Mouse (Mus musculus) bone marrow macrophage, adult 2 months (primary cell): ENCODE data around the gene Mtf2. TPM values are rescaled to one million over a fixed set of nuclear protein-coding genes. Genes with fewer than 3 reads are reported as not detected.

ENCODE experiments used
- H3K27ac ChIP-seq: 2 replicates; pipeline ENCODE4 v1.5.1; 2012; ENCODE audit warnings: low read depth, low read length; ENCODE audit not compliant: insufficient read depth
- H3K4me1 ChIP-seq: 2 replicates; pipeline ENCODE4 v1.6.1; 2012; ENCODE audit warnings: low read length; ENCODE audit not compliant: control insufficient read depth, insufficient read depth
- H3K4me3 ChIP-seq: 2 replicates; pipeline ENCODE4 v1.5.1; 2012; ENCODE audit warnings: mild to moderate bottlenecking, low read length, moderate library complexity; ENCODE audit not compliant: insufficient read depth
- CTCF ChIP-seq: IDR thresholded peaks from 2 replicates; pipeline ENCODE4 v1.5.1; 2012; ENCODE audit warnings: low read depth, mild to moderate bottlenecking, low read length, moderate library complexity
- POLR2A ChIP-seq: IDR thresholded peaks from 2 replicates; pipeline ENCODE4 v1.6.1; 2012; ENCODE audit warnings: mild to moderate bottlenecking, low read depth, low read length, borderline replicate concordance
- polyA plus RNA-seq: library from polyadenylated mRNA; stranded (reverse); fragments of >200 nt; gene quantifications from 2 replicates; pipeline ENCODE4 v1.2.4, GENCODE M21; 2012; ENCODE audit not compliant: missing spikeins, insufficient read depth, insufficient read length

Mtf2 gene
- polyA plus RNA-seq, 1 experiment = 29.4 TPM

DNA sequence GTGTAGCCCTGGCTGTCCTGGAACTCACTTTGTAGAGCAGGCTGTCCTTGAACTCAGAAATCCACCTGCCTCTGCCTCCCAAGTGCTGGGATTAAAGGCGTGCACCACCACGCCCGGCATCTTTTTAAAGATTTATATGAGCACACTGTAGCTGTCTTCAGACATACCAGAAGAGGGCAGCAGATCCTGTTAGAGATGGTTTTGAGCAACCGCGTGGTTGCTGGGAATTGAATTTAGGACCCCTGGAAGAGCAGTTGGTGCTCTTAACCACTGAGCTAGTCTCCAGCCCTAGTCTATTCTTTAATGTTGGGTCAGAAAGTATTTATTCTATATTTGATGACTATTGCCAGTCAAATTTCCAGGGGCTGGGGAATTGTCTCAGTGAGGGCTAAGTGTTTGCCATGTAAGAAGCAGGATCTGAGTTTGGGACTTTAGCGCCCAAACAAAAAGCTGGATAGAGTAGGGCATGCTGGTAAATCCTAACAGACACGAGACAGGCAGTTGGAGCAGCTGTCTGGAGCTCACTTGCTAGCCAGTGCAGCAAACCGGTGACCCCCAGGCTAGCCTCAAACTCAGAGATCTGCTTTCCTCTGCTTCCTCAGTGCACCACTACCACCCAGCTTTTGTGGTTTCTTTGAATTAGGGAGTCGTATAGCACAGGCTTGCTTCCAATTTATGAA lies 54.9 kb downstream of the Mtf2 start:
- TF ChIP-seq CTCF = no peak
- TF ChIP-seq POLR2A = no peak
- Histone ChIP-seq H3K27ac (no peak overlapping the region), H3K4me3 (no peak overlapping the region), H3K4me1 (no peaks in the 10 kb centered on the region)

DNA sequence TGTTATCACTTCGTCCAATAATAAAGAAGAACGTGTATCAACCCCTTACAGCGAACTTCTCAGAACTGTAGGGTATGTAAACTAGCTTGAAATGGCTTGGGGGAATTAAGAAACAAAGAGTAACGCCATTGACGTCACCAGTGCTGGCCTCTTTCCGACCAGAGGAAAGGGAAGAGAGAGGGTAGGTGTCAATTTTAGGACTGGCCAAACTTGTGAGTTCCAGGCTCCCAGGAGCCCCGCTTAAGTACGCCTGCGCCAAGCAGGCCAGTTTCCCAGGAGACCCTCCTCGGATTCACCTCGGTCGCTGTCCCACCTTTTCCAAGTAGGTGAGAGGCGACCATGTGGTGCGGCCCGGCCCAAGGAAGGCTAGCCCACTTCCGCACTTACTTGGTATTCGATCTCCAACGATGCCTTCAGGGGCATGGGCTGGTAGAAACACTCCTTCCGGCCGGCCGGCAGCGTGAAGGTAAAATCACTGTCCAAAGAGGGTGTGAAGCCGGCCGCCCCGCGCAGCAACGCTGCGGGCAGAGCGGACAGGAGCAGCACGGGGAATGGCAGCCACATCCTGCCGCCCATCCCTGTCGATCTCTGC lies 66.5 kb downstream of the Mtf2 start:
- peak overlapping the region; percentile 70 for H3K4me3 ChIP-seq
- H3K27ac ChIP-seq = peak overlapping the region; percentile 71
- TF ChIP-seq POLR2A (no peak), CTCF (no peak)
- peaks cover 6% of the 10 kb centered on the region for H3K4me1 ChIP-seq

DNA sequence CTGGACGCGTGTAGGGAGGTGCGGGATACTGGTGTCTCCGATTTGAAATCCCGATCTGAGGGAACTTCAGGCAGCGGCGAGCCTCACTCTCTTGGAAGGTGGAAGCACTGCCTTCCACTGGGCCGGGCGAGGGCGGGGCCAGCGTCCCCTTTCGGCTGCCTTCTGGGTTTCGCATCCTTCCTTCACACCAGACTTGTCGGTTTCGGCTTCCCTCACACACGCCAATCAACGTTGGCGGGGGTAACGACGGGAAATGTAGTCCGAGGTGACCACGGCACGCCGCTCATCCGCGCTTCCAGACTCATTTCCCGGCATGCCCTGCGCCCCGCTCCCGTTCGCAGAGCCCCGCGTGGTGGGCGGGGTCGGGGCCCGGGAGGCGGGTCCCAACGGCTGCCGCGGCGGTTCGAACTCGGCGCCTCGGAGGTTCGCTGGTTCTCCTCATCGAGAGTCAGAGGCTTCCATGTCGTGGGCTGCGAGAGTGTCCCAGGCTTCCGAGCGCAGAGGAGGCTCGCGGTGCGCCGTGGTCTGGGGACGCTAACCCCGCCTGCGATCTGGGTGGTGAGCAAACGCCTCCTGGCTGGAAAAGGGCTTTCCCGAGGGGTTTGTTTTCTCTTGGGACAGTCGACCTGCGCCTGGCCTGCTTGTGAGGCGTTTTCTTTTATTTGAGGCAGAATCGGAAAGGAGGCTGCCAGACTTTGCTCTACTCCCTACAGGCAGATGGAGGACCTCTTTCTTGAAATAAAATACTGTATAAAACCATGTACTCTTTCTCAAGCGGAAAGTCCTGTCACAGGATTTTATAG lies 67.2 kb downstream of the Mtf2 start, which contains the start of the genes Tmed5 and Ccdc18:
Gene Tmed5 (minus strand): TSS at position 180 of the 803 bp plus-strand sequence.
Gene Ccdc18 (plus strand): TSS at position 435 of the 803 bp plus-strand sequence.
- TF ChIP-seq CTCF (no peak), POLR2A (no peak)
- Histone ChIP-seq H3K4me1 (peaks cover 6% of the 10 kb centered on the region), H3K27ac (peak within 1 kb of the TSS; percentile 71), H3K4me3 (peak within 1 kb of the TSS; percentile 89)

DNA sequence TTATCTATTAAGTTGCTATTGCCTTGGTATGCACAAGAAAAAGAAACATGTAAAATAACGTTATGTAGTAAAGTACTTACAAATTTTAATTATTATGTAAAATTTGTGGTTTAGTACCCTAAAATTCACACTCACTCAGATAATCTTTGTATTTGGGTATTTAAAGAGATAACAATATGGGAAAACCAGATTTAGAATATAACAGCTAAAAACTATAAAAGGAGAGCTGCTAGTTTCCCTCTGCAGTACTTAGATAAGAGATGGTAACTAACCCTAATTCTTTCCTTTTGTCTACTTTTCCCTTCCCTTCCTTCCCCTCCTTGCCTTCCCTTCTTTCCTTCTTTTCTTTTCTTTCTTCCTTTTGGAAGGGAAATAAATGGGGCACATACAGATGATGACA lies 87.1 kb downstream of the Mtf2 start:
- Histone ChIP-seq H3K4me1 (no peaks in the 10 kb centered on the region), H3K27ac (no peak overlapping the region), H3K4me3 (no peak overlapping the region)
- TF ChIP-seq POLR2A = no peak
- TF ChIP-seq CTCF = no peak

Other genes with a start within 250 kb of the Mtf2 start
- not detected in 2 replicates for gene Ube2d2b, start 235.6 kb upstream of the Mtf2 start, polyA plus RNA-seq
- gene Evi5, start 190.6 kb upstream of the Mtf2 start, polyA plus RNA-seq = 30.7 and 34.6 TPM in 2 replicates
- 54.3 and 57.8 TPM in 2 replicates for gene Rpl5, start 165.2 kb upstream of the Mtf2 start, polyA plus RNA-seq
- gene Fam69a, start 78.6 kb upstream of the Mtf2 start, polyA plus RNA-seq = 73.2 and 80.4 TPM in 2 replicates
- 57.1 and 57.5 TPM in 2 replicates for gene Tmed5, start 66.9 kb downstream of the Mtf2 start, polyA plus RNA-seq
- 2.7 and 4.2 TPM in 2 replicates for gene Ccdc18, start 67.2 kb downstream of the Mtf2 start, polyA plus RNA-seq
- gene Dr1, start 203.2 kb downstream of the Mtf2 start, polyA plus RNA-seq = 56.9 and 58.4 TPM in 2 replicates
- gene Pigg, start 246.9 kb downstream of the Mtf2 start, polyA plus RNA-seq = 5.1 and 5.8 TPM in 2 replicates